Mouse (Mus musculus) thymus, postnatal 10 days (tissue): ENCODE measurements around the gene Ppp2r5b.

Experiments
- DNase-seq, 2 experiments: peaks; one replicate each; pipeline ENCODE4 v3.0.0; 2021; ENCODE audit warnings: low spot score in 2 of 2

Ppp2r5b gene

DNA sequence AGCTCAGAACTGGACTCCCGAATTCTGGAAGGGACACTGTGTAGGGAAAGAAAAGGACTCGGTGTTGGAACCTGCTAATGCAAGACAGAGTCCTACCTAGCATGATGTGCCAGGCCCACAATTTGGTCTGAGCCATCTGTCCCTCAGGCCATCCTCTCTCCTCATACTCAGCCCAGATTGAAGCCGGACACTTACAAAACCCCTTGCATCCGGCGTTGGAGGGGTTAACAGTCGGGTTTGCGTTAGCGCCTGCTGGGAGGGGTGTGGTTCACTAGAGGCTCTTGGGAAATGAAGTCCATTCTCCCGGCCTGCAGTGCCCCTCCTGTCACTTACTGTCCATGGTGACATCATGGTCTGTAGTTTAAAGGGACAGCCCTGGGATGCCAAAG is 375 bp upstream of the Ppp2r5b start:
- DNase-seq = peak; percentile 81 to 84

DNA sequence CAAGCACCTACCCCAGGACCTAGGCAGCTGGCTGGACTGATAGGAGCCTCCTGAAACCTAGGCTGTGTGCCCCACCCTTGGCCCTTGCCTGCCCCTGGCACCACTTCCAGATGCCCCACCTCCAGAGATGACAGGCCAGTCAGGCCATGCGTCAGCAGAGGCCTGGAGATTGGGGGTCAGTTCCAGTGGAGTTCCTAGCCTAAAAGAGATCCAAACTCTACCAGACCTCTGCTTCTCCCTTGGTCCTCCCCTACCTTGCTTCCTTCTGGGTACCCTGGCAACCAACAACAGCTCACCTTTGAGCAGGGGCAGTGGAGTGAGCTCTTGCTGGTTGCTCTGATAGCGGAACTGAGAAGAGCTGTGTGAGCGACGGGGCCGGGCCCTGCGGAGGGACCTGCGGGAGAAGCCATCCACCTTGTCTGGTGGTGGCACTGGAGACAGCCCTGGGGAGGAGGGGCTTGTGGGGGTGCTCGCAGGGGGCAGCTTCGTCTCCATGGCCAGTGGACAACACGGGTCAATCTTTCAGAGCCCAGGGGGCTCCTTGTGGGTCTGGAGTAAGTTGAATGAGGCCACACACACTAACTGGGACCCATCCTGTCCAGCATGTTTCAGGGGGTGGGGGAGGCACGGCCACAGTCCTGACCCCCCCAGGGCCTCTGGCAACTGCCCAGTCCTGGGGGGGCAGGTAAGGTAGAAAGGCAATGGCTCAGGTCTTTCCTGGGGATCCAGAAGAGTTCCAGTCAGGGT is 1.2 kb downstream of the Ppp2r5b start:
- DNase-seq = no peak

DNA sequence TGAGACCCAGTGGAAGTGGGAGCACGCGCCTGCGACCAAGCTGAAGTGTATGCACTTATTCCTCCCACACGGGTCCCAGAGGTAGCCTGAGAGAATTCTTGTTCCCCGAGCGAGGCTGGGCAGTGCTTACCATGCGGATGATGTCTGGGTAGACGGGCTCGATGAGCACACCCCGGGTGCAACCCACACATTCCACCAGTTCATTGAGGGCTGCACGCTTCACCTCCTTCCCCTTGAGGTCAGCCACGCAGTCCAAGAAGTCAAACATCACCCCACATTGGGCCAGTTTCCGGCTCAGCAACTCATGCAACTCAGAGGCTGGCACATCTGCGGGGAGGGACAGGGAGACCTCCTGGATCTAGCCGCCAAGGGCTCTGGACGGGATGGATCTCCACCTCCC is 2.0 kb downstream of the Ppp2r5b start:
- no peak for DNase-seq

DNA sequence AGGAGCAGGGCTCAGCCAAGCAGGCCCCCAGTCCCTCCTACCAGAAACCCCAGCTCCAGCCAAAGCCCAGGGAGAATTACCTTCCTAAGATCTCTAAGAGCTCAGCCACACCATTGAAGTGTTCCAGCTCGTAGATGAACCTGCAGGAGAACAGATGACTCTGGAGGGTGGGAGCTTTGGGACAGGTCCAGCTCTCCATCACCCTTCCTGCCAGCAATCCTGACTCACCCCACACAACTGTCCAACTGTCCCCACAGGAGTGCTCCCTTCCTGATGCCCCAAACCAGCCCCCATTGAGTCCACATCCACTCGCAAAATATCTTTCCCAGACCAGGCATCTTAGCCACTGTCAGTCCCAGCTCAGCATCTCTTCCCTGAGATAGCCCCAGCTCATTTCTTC is 4.6 kb downstream of the Ppp2r5b start:
- no peak for DNase-seq

DNA sequence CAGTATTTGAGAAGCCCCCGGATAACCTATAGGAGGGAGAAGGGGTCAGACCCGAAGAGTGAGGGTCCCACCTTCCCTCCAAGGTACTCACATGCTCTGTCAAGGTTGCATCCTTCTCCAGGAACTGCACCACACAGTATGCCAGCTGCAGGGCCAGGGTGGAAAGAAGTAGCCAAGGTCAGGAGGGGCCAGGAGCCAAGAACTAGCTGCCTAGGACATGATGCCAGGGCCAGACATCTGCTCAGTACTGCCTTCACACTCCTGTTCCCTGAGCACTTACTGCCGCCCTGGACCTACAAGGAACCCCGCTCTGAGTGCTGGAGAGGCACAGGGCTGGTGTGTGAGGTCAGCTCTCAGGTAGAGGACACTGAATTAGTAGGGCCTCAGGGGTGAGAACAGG is 5.3 kb downstream of the Ppp2r5b start:
- DNase-seq = no peak

DNA sequence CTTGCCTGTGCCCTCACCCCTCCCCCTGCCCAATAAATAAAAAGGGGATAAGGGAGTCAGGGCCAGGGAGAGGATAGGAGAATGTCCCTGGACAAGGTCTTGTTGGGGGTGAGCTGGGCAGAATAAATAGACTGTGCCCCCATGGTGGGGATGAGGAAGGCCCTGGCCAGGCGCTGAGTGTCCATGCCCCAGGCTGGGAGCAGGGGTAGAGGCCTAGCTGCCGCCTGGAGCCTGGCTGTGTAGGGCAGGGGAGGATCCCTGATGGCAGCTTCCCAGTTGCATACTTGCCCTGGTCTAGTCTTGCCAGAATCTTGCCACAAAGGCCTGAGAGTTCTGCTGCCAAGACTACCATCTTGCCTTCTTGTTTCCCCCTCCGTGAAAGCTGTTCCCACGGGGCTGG is 7.8 kb downstream of the Ppp2r5b start:
- DNase-seq = no peak

DNA sequence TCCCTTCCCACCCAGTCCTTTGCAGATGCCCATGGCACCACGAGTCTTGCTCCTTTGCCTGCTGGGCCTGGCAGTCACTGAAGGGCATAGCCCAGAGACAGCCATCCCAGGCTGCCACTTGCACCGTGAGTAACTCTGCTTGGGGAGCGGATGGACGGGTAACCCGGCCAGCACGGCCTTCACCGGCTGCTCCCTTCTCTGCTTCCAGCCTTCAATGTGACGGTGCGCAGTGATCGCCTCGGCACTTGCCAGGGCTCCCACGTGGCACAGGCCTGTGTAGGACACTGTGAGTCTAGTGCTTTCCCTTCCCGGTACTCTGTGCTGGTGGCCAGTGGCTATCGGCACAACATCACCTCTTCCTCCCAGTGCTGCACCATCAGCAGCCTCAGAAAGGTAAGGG is 8.9 kb downstream of the Ppp2r5b start:
- DNase-seq = no peak

DNA sequence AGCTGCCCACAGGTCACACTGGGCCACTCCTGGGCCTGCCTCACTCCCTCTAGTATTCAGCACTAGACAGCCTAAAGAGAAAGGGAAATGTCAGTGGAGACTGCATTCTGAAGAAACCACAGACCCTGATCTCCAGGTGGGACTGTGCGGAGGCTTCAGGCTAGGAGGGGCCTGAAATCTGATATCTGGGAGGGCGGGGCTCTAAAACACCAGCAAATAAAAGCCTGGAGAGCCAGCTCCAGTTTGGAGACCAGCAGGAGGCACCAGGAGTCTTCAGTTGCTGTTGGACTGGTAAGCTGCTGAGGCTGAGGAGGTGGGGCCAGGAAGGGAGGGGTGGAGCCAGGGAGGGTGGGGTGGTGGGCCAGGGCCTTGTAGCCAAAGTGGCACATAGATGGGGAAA is 9.5 kb downstream of the Ppp2r5b start, which contains the start of gene Gpha2:
TSS of gene Gpha2 (plus strand) at position 246 of the 400 bp plus-strand sequence.
- no peak for DNase-seq

DNA sequence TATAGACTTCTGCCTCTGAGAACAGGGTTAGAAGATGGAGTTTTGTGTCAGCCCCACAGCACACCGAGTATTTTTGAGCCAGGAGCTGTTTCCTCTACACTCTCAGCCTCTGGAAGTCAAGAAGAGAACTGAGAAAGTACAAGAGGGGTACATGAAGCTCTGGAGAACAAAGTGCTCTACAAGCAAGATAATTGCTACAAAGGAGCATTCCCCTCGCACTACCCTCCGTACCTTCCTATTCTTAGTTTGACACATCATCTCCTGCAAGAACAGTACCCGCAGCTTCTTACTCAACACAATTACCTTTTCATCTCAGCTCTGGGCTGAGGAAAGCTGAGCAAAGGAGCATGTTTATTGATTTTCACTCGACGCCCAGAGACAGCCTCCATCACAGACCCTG is 17.1 kb downstream of the Ppp2r5b start:
- no peak for DNase-seq

DNA sequence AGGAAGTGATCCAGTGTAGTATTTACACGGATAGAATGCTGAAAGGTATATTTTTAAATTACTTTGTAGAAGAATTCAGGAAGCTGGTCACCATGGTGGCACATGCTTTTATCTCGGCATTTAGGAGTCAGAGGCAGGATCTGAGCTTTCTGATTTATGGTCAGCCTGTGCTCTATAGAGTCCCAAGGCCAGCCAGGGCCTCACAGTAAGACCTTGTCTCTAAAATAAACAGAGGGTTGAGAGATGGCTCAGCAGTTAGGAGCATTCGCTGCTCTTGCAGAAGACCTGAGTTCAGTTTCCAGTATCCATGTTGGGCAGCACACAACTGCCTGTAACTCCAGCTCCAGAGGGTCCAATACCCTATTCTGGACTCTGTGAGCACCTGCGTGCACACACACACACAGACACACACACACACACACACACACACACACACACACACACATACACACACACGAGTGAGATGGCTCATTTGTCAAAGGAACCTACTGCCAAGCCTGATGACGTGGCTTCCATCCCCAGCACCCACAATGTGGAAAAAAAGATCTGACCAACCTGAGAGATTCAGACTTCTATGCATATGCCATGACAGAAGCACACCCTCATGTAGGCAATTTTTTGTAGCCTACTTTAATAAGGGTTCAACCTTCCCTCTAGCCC is 19.5 kb downstream of the Ppp2r5b start:
- no peak for DNase-seq

DNA sequence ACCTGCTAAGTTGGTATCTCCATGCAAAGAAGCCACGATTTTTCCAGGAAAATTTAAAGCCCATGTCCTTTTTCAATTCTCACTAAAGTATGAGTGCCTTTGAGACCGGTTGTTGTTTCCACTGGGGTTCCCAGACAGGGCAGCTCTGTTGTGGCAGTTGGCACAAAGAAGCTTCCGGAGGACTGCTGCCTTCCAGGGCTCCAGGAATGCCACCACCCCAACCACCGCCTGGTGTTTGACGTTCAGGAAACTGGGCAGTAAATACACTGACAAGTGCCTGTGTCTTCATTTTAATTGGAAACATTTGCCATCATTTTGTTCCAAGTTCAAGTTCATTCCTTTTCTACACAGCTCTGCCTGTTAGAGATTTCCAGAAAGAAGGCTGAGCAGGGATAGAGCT is 29.0 kb downstream of the Ppp2r5b start:
- DNase-seq = no peak

DNA sequence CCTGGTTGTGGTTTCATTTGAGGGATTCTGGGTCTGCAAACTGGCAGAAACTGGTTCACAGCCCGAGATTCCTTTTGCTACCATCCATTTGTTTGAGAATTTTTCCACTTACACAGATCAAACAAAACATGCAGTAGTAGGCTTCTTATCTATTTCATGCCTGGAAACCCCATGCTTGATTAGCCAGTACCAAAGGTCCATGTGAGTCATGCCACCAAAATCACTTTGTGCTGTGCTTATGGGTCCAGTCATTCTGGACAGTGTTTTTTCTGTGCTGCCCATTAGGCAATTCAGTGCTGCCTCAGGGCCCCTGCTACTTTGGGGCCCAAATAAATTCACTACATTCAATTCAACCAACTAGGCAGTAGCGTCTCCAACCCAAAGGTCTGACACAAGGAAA is 31.4 kb downstream of the Ppp2r5b start:
- DNase-seq = no peak

DNA sequence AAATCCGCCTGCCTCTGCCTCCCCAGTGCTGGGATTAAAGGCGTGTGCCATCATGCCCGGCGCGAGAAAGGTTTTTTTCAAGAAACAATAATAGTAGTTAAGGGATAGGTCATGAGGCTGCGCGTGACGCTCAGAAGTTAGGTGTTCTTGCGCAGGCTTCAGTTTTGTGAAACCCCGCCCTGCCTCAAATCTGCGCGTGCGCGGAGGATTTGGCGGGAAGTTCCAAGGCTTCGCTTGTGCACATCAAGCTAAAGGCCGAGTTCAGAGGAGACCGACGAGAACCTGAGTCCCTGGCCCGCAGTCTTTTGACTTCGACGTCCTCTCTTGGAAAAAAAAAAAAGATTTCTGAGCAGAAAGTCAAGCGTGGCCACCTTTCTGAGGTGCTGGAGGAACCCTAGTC is 51.5 kb downstream of the Ppp2r5b start, which contains the start of gene Majin:
TSS of gene Majin (plus strand) at position 258 of the 400 bp plus-strand sequence.
- no peak for DNase-seq

DNA sequence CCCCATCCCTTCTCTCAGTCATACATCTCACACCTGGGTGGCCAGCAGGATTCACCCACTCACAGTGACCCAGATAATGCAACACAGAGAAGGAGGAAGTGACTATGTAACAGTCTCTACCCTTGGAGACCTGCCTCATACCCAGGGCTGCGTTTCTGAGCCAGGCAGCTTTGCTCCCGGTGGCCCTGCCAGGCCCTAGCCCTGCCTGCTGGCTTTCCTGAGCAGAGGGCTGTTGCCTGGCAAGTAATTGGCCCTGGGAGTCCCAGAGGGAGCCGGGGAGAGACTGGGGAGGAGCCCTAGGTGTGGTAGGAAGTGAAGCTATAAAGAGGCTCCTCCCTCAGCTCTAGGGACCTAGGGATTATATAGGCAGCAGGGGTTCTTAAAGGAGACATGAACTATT is 53.1 kb downstream of the Ppp2r5b start:
- DNase-seq = no peak

DNA sequence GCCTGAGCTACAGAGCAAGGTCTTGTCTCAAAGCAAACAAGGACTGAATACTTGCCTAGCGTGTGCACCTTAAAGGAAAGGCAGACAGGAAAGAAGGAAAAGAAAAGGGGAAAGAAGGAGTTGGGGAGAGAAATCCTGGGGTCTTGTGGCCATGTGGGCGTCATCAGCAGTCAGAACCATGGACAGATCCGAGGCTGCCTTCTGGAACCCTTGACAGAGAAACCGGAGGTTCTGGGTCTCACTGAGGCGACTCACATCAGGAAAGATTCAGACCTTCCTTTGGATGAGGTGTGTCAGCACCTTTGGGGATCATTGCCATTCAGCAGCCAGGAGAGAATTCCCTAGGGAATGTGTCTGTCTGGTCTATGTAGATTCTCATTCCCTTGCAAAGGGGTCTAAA is 54.0 kb downstream of the Ppp2r5b start:
- no peak for DNase-seq

DNA sequence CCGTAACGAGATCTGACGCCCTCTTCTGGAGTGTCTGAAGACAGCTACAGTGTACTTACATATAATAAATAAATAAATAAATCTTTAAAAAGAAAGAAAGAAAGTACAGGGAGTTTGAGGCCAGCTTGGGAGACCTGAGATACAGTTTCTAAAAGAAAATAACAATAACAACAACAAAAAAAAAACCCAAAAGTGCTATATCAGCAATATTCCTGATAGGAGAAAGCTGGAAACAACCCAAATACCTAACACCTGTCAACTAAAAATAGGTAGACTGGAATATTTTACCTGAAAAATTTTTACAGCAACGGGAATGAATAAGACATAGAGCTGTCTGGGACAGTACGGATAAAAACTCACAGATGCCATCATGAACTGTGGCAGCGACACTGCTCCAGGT is 56.9 kb downstream of the Ppp2r5b start:
- no peak for DNase-seq
